Mouse (Mus musculus): ENCODE measurements around the gene Csrp3.
A peak's percentile ranks its signal among the peaks of the same experiment; 100 is the strongest.

Gene Csrp3

DNA sequence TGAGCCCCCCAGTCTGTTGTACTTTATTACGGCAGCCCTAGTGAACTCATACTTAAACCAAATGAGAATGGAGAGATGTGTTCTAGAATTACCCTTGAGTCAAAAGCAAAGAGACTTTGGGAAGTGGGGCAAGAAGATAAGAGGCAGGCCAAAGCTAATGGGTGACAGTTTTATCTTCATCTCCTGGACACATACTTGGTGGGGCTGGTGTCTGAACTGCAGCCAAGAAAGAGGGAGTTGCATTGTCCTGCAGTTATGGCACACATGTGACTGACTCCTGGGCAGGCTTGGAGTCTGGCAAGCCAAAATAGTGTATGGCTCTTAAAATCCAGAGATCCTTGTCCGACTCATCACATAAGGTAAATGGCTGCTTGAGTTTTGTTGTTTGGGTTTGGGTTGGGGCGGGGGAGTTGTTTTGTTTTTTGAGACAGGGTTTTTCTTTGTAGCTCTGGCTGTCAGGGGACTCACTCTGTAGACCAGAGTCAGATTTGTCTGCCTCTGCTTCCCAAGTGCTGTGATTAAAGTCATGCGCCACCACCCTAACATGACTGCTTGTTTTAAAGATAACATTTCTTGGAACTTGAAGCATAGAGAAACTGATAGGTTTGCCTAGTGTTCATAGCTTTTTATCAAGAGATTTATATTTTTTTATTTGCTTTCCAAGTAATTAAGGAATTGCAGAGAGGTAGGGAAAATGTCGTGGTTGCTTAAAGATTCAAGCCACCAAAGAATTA lies 18.5 kb downstream of the Csrp3 start:
- DNase-seq (ENCODE audit: low read depth, low spot score): no peak

DNA sequence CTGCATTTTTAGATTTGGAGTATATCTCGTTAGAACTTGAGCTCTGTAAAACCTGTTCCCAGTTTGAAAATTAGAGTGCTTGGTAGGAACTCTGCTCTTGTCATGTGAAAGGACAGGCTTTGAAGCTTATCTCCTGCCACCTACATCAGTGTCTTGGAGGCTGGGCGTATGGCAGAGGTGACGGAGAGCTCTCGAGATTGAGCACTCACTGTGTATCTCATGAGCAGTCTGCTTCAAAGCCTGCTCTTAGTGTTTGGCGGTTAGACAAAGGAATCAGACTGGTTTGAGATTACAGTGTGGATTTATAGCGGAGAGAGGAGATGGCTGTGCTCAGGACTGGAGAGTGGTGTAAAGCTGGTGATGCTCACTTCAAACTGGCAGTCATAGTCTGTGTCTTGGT lies 22.7 kb downstream of the Csrp3 start:
- DNase-seq (ENCODE audit: low read depth, low spot score): no peak

DNA sequence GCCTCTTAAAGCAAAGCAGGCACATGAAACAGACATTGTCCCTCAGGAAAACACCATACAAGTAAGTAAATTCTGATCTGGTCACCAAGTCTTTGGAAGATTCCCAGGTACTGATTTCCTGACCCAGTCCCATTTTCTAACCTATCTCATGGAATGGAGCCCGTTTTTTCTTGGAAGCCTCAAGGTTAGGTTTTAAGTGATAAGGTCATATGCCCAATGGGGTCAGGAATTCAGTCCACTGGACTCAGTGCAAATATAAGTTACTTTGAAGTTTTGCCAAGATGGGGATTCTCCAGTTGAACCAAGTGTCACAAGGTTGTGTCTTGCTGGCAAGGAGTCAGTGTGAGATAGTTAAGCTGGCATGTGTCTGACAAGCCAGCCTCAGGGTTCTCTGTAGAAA lies 23.2 kb downstream of the Csrp3 start:
- no peak for DNase-seq (ENCODE audit: low read depth, low spot score)

DNA sequence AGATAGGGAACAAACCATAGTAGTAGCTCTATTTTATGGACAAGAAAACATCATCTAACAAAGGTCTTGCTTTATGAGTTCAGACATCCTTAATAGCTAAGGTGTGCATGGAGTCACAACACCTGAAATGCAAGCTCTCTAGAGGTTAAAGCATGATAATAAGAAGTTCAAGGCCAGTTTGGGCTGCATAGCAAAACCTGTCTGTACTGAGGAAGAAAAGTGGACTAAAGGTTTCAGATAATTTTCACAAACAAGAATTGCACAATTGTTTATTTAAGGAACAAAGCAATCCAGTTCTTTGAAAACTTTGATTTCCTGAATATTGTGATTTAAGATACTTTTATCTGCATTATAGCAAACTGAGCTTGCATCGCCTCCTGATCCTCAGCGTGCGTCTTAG lies 24.2 kb downstream of the Csrp3 start:
- no peak for DNase-seq (ENCODE audit: low read depth, low spot score)

DNA sequence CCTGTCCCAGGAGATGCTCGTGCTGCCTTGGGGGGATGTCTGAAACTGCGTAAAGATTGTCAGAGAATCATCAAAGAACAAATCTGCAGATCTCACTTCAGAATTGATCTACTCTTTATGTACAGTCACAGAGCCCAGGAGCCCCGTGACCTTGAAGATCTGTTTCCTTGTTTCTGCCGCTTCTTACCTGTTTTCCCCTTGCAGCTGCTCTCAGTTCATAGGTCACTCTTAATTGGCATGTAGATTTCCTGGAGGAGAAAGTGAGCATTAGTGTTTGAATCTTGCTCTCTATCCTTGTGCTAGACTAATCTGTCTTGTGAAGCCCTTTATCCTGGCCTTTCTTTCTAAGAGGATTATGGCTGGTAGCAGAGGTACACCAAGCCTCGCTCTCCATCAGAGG lies 26.2 kb downstream of the Csrp3 start:
- DNase-seq (ENCODE audit: low read depth, low spot score): no peak

DNA sequence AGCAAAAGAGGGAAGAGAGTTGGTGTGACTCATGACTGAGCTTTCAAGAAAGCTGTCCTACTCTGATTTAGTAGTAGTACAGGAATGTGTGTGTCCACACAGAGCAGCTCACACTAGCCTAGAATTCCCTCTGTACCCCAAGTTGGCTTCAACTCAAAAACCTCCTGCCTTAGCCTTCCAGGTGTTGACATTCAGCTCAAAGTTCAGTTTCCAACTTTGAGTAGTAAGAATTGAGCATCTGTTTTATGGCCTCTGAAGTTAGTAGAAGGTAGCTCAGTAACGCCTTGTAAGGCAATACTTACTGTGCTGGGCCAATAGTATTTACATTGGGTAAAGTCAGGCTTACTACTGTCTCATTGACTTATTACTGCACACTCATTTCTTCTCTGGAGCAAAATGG lies 34.2 kb downstream of the Csrp3 start:
- DNase-seq (ENCODE audit: low read depth, low spot score): peak; percentile 24

DNA sequence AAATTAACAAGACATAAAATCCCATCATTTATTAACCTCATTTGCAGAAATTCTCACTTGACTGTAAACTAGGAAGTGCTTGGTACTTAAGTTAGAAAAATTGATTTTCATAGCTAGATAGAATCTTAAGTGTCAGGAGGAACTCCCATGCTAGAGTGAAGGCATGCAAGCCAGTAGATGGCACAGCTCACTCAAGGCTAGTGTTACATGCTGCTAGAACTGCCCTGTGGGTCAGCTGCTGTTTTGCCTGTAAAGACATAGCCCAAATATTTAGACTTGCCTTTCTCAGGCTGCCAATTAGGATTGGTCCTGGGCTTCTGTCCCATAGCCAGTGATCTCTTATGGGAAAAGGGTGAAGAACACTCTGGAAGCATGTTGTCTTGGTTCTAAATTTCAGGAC lies 35.5 kb downstream of the Csrp3 start:
- no peak for DNase-seq (ENCODE audit: low read depth, low spot score)

DNA sequence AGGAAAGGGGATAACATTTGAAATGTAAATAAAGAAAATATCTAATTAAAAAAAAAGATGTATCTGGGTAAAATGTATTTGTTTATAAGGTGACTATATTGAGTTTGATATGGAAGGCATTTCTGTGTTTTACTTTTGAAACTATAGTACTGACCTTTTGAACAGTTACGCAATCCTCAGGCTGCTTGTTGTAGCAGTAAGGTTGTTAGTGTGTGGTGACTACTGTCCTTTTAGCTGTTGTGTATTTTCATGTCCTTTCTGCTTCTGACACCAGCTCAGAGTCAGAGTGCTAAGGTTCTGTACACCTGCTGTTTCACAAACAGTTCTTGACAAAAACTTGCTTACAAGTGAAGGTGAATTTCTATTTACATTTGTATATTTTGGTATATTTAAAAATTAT lies 37.2 kb downstream of the Csrp3 start:
- DNase-seq (ENCODE audit: low read depth, low spot score): no peak

DNA sequence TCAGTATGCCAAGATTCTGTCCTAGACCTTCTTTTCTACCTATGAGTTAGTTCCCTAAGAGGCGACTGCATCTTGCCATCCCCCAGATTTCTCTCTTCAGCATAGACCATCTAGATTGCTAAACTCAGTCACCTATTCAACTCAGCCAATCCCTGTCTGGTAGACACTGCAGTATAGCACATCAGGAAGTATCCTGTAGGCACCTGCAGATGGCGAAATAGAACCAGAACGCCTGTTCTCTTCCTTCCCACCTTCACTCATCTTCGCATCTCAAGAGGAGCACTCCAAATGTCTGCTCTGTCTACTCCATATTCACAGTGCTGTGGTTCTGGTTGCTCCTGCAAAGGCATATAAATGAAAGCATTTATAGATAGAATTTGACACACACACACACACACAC lies 41.2 kb downstream of the Csrp3 start:
- no peak for DNase-seq (ENCODE audit: low read depth, low spot score)

DNA sequence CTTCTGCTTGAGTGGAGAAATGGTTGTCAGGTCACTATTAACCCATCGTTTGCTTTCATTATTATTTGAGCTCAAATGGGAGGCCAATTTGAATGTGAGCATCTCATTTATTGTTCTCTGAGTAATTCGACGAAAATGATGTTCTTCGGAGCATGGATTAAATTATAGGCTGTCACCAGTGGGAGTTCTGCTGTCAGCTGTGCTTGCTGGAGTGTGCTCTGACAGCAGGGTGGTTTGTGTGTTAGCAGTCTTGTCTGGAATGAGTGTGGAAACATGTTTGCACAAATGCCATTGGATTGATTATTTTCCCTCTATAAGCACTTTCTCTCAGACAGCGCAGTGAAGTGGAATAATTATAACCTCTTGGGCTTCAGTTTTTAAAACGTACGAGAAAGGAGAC lies 44.5 kb downstream of the Csrp3 start:
- no peak for DNase-seq (ENCODE audit: low read depth, low spot score)

DNA sequence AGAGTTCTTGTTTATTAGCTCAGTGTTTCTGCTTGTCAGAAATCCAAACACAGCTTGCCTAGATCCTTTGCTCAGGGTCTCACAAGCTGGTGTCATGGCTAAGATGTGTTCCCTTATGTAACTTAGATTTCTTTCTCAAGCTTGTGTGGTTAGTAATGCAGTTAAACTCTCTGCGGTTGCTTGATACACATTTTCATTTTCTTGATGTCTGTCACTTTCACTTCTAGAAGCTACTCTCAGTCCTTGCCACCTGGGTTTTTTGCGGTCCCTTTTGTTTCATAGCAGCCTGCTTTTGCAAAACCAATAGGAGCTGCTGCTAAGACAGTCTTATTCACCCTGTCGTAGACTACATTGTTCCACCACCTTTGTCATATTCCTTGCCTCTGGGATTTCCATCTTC lies 52.7 kb downstream of the Csrp3 start:
- DNase-seq (ENCODE audit: low read depth, low spot score): no peak

DNA sequence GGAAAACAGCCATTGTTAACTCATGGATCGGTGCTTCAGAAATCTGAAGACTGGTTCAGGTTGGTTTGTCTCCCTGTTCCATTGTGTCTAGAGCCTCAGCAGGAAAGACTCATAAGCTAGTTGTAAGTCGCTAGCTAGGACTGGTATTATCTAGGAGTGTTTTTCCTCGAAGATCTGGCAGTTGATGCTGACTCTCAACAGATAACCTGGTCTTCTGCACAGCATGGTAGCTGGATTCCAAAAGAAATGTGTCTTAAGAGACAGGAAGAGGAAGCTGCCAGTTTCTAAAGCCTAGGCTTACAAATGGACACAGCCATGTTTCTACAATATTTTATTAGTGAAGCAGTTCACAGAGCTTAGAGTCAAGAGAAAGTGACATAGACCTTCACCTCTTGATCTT lies 56.4 kb downstream of the Csrp3 start:
- DNase-seq (ENCODE audit: low read depth, low spot score): no peak

DNA sequence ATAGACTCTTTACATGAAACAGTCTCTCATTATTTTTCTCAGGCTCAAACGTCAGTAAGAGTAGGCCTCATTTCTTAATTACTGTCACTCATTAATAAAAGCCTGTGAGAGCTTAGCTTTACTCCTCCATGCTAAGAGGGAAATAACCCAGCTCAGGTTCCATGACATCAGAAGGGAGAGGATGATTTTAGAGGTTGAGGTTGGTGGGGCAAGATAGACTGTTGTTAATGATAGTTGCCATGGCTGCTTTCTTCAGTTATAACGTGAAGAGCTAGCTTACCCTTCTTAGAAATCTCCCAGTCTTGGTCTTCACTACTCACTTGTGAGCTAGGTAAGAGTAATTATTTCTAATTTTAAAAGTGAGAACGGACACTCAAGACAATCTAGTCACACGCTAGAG lies 57.7 kb downstream of the Csrp3 start:
- no peak for DNase-seq (ENCODE audit: low read depth, low spot score)

DNA sequence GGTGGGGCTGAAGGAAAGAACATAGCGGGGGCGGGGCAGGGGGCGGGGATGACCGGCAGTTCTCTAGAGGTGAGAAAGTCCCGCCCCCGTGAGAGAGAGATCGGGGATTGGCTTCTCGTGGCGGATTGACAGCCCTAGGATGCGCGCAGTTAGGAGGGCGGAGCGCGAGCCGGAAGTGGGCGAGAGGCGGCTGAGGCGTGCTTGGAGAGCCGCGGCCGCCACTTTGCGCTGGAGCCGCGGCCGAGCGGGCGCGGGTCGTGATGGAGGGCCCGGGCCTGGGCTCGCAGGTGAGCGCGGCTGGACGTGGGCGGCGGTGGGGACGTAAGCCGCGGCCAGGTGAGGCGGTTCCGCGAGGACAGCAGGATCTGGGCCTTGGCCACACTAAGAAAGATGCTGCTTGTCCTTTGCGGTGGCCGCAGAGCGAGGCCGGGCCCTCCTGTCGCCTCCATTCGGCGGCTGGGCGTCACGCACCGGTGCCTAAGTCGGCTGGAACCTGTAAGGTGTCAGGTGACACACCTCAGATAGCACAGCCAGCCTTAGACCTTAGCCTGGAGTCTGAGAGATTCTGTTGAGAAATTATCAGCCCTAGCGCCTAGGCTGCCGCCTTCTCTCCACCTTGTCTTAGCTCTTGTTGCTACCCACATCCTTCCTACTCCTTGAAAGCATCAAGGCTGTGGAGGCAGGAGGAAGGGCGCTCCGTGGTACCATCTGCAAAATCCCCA lies 58.8 kb downstream of the Csrp3 start, which contains the start of gene Zdhhc13:
Zdhhc13 (plus strand) TSS at position 153 of the 722 bp plus-strand sequence.
- peak; percentile 94 for DNase-seq (ENCODE audit: low read depth, low spot score)

DNA sequence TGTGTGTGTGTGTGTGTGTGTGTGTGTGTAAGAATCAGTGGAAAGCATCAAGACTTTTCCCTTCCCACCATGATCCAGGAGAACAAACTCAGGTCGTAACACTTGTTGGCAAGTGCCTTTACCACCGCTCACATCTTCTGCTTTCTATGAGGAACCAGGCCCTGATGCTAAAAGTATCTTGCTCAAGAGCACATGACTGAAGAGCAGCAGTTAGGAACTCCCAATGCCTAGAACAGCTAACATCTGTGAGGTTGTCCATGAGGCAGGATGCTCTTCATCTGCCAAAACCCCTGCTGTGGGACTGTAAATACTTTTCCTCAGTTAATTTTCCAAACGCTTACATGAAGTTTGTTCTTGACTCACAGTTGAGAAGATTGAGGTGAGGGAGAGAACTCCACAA lies 59.5 kb downstream of the Csrp3 start:
- no peak for DNase-seq (ENCODE audit: low read depth, low spot score)

DNA sequence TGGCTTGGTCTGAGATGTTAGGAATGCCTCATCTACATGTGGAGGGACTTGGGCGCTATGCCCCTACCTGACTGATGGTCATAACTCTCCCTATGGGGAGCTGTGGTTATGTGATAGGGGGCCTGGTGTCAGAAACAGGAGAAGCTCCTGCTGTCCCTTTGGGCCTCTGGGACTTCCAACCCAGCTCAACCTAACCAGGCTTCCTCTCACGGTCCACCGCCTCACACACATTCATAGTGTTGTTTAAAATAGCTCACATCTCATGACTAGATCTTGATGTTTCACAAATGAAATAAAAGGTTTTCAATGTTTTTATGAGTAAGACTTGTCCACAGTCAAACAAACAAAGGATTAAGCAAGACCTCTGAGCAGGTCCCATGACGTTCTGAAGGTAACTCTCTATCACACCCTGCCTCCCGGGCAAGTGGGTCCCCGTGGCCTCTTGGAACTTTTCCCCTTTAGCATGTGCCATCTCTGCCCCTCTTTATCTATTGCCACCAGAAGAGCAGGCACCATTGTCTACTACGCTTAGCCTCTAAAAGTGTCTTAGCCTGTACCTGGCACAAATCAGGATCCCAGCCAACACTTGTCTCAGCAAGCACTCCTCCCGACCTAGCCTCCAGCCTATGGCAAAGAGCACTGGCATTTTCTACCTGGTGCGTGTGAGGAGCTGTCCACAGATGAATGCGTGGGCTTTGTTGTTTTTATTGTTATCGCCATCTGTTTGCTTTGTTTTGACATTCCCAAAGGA lies 62.9 kb downstream of the Csrp3 start:
- DNase-seq (ENCODE audit: low read depth, low spot score): no peak

DNA sequence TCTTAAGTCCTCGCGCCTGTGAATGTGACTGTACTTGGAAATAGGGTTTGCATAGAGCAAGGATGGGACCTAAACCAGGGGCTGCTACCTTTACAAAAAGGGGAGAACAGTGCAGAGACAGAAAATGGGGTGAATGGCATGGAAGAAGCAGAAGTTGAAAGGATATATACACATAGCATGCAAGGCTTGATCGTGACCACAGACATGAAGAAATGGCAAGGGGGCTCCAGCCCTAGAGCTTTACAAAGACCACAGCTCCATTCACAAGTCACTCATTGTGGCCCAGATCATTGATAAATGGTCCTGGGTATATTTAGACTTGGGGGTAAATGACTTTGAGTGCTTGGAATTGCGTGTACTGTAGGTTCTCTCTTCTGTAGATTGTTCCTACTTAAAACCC lies 65.4 kb downstream of the Csrp3 start:
- DNase-seq (ENCODE audit: low read depth, low spot score): no peak

All from 3T3-L1 (cell line).